Mouse (Mus musculus) urinary bladder, postnatal 0 days (tissue): ENCODE measurements around the gene Tnfrsf26. TPM values are rescaled to one million over a fixed set of nuclear protein-coding genes. Genes with fewer than 3 reads are reported as not detected.

Source experiments
- microRNA-seq: library from miRNA; unstranded; fragments of <30 nt; microRNA quantifications from one replicate; pipeline ENCODE4, GENCODE M21; 2016
- polyA plus RNA-seq: library from polyadenylated mRNA; unstranded; fragments of >200 nt; fragmentation: Nextera tagmentation; extraction: Ambion mirVana; gene quantifications from 2 replicates; pipeline ENCODE4 v1.2.1, GENCODE M21; 2015

The Tnfrsf26 gene
- 0.89 and 1.3 TPM in 2 replicates for polyA plus RNA-seq

GRCm38 (mm10) chr7:143628540-143628939, at the start of gene Tnfrsf26:
Gene Tnfrsf26, minus strand, starts transcription at chr7:143628722.

GRCm38 (mm10) chr7:143649034-143649768, 20.7 kb upstream of the Tnfrsf26 start, which contains the start of gene Tnfrsf22:
Gene Tnfrsf22, minus strand, starts transcription at chr7:143649661.

GRCm38 (mm10) chr7:143599428-143600230, 28.9 kb downstream of the Tnfrsf26 start, which contains the start of gene Cars:
Gene Cars, minus strand, starts transcription at chr7:143600090.

Small RNAs within 50 kb of the gene (microRNA-seq; reads per million reads assigned to microRNA genes)
- gene Mir7064: 2.5 reads per million

Other genes with a start within 250 kb of the Tnfrsf26 start
- gene Cdkn1c, start 167.7 kb downstream of the Tnfrsf26 start, polyA plus RNA-seq: 118 and 150 TPM in 2 replicates
- gene Slc22a18, start 155.0 kb downstream of the Tnfrsf26 start, polyA plus RNA-seq: 4.3 and 4.8 TPM in 2 replicates
- gene Phlda2, start 125.6 kb downstream of the Tnfrsf26 start, polyA plus RNA-seq: 6.5 and 8.3 TPM in 2 replicates
- 123 and 128 TPM in 2 replicates for gene Nap1l4, start 79.6 kb downstream of the Tnfrsf26 start, polyA plus RNA-seq
- gene Cars, start 28.6 kb downstream of the Tnfrsf26 start, polyA plus RNA-seq: 49.1 and 50.7 TPM in 2 replicates
- 10.9 and 14.1 TPM in 2 replicates for gene Tnfrsf22, start 20.9 kb upstream of the Tnfrsf26 start, polyA plus RNA-seq
- 8.2 and 9.2 TPM in 2 replicates for gene Tnfrsf23, start 57.1 kb upstream of the Tnfrsf26 start, polyA plus RNA-seq
- 43.1 and 44.2 TPM in 2 replicates for gene Osbpl5, start 128.3 kb upstream of the Tnfrsf26 start, polyA plus RNA-seq
- gene Mrgprg, start 138.3 kb upstream of the Tnfrsf26 start, polyA plus RNA-seq: not detected in 2 replicates
- 0.29 and 0.51 TPM in 2 replicates for gene Mrgpre, start 155.8 kb upstream of the Tnfrsf26 start, polyA plus RNA-seq
- gene Nadsyn1, start 194.1 kb upstream of the Tnfrsf26 start, polyA plus RNA-seq: 4.1 and 4.5 TPM in 2 replicates
- gene Dhcr7, start 194.4 kb upstream of the Tnfrsf26 start, polyA plus RNA-seq: 38.4 and 63.1 TPM in 2 replicates
- gene Gm498, start 238.1 kb upstream of the Tnfrsf26 start, polyA plus RNA-seq: not detected in 2 replicates